Mouse (Mus musculus) liver, adult 2 months (tissue): ENCODE measurements at regions not wholly inside any gene's neighbourhood (a gene's known extent, or its start where the extent isn't known, plus 50 kb on each side); places are given as distances from the start of the nearest gene placed in this dataset.

ENCODE experiments used
- DNase-seq: peaks from one replicate; pipeline ENCODE4 v3.0.0-alpha.2; 2011; ENCODE audit warnings: low read depth, low spot score; ENCODE audit errors: extremely low read depth
- H3K27ac ChIP-seq: fragments of 200-500 bp; replicated peaks from 2 replicates; pipeline ENCODE4 v1.5.1; 2012; ENCODE audit warnings: low read depth, mild to moderate bottlenecking, control low read depth, inconsistent platforms, low read length; ENCODE audit not compliant: insufficient read depth
- H3K27me3 ChIP-seq: fragments of 200-500 bp; 2 replicates; pipeline ENCODE4 v1.6.1; 2012; ENCODE audit warnings: mild to moderate bottlenecking, moderate library complexity, low read length, inconsistent platforms; ENCODE audit not compliant: control insufficient read depth, insufficient read depth
- H3K36me3 ChIP-seq: fragments of 200-500 bp; 2 replicates; pipeline ENCODE4 v1.6.1; 2012; ENCODE audit warnings: low read length, inconsistent platforms; ENCODE audit not compliant: control insufficient read depth, insufficient read depth
- H3K4me1 ChIP-seq: fragments of 200-500 bp; 2 replicates; pipeline ENCODE4 v1.6.1; 2011; ENCODE audit warnings: low read length; ENCODE audit not compliant: control insufficient read depth, insufficient read depth
- H3K4me3 ChIP-seq: fragments of 200-500 bp; 2 replicates; pipeline ENCODE4 v1.5.1; 2011; ENCODE audit warnings: low read depth, mild to moderate bottlenecking, control low read depth, low read length, moderate library complexity; ENCODE audit not compliant: insufficient read depth
- H3K79me2 ChIP-seq: fragments of 200-500 bp; 2 replicates; pipeline ENCODE4 v1.6.1; 2012; ENCODE audit warnings: inconsistent platforms, mild to moderate bottlenecking, low read length, moderate library complexity; ENCODE audit not compliant: control insufficient read depth, insufficient read depth
- H3K9ac ChIP-seq: fragments of 200-500 bp; 2 replicates; pipeline ENCODE4 v1.6.1; 2012; ENCODE audit warnings: low read depth, mild to moderate bottlenecking, control low read depth, inconsistent platforms, low read length
- CTCF ChIP-seq: fragments of 200-500 bp; IDR thresholded peaks from 2 replicates; pipeline ENCODE4 v1.5.1; 2011; ENCODE audit warnings: low read depth, low read length, control low read depth
- POLR2A ChIP-seq: fragments of 200-500 bp; IDR thresholded peaks from 2 replicates; pipeline ENCODE4 v1.6.1; 2011; ENCODE audit warnings: low read length, control low read depth; ENCODE audit not compliant: insufficient read depth; ENCODE audit errors: extremely low read depth
- WGBS: fragments of 180-500 bp; shearing (Covaris S2); methylation state at CpG from one replicate; pipeline ENCODE4 v1.1.7; 2018; 5-methylcytosine and 5-hydroxymethylcytosine counted together

GRCm38 (mm10) chr3:26552890-26553289 is 84.5 kb upstream of the Spata16 start:
- no peak for DNase-seq
- no peaks in the 10 kb centered on the region for H3K4me1 ChIP-seq
- no peaks in the 10 kb centered on the region for H3K36me3 ChIP-seq
- 92% methylated on average over 2 of the region's 2 CpGs for WGBS
- no peak overlapping the region for H3K27ac ChIP-seq
- H3K79me2 ChIP-seq: no peaks in the 10 kb centered on the region
- H3K27me3 ChIP-seq: no peaks in the 10 kb centered on the region
- H3K4me3 ChIP-seq: no peak overlapping the region
- no peak overlapping the region for H3K9ac ChIP-seq
- TF ChIP-seq CTCF (no peak), POLR2A (no peak)

GRCm38 (mm10) chr3:26585126-26585525 is 52.3 kb upstream of the Spata16 start:
- 61% methylated on average over 2 of the region's 2 CpGs for WGBS
- H3K9ac ChIP-seq: no peak overlapping the region
- H3K27me3 ChIP-seq: no peaks in the 10 kb centered on the region
- no peaks in the 10 kb centered on the region for H3K36me3 ChIP-seq
- no peaks in the 10 kb centered on the region for H3K4me1 ChIP-seq
- H3K4me3 ChIP-seq: no peak overlapping the region
- H3K79me2 ChIP-seq: no peaks in the 10 kb centered on the region
- no peak overlapping the region for H3K27ac ChIP-seq
- TF ChIP-seq CTCF: no peak
- TF ChIP-seq POLR2A: no peak
- peak; percentile 59 for DNase-seq
